Mouse (Mus musculus): Measurements from ENCODE around the gene Arl5a. TPM values are rescaled to one million over a fixed set of nuclear protein-coding genes. Genes with fewer than 3 reads are reported as not detected.
A peak's percentile ranks its signal among the peaks of the same experiment; 100 is the strongest.

Gene Arl5a
- total and polyA plus RNA-seq, 2 experiments: 18.3 to 76.1 TPM

DNA sequence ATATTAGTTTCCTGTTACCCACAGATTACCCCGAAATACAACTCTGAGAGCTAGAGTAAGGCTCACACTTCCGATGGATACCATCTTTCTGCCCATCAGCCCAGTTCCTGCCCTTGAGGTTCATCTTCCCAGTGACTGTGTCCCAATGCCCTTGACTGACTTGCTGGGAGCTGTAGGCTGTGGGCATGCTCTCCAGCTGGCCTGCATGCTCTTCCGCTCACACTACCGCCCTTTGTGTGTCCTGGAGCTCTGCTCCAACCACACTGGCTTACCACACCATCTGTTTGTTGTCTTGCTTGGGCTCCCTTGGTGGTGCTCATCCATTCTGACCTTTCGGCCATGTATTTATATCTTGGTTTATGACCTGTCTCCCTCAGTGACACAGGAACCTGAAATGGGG lies 57.0 kb downstream of the Arl5a start:
- H3K79me2 ChIP-seq (ENCODE audit: control insufficient read depth, insufficient read depth, low read length): no peaks in the 10 kb centered on the region
- 94% methylated on average over 5 of the region's 5 CpGs for WGBS
- no peaks in the 10 kb centered on the region for H3K36me3 ChIP-seq (ENCODE audit: control insufficient read depth, insufficient read depth, low read length)
- no peak for DNase-seq (ENCODE audit: extremely low read depth, low read depth, low spot score)
- no peak overlapping the region for H3K4me3 ChIP-seq (ENCODE audit: insufficient read depth, low read depth, low read length)
- H3K27me3 ChIP-seq (ENCODE audit: control insufficient read depth, insufficient read depth, low read length): no peaks in the 10 kb centered on the region
- H3K4me1 ChIP-seq (ENCODE audit: control insufficient read depth, insufficient read depth, low read length): peaks cover 11% of the 10 kb centered on the region
- no peak overlapping the region for H3K27ac ChIP-seq (replicated peaks; ENCODE audit: insufficient read depth, low read depth, low read length)
- TF ChIP-seq POLR2A (IDR thresholded peaks at IDR 0.05; ENCODE audit: extremely low read depth, insufficient read depth, low read length) (no peak), CTCF (IDR thresholded peaks at IDR 0.05; ENCODE audit: low read depth, low read length) (no peak)
- no peak overlapping the region for H3K9ac ChIP-seq (ENCODE audit: low read depth, low read length)

DNA sequence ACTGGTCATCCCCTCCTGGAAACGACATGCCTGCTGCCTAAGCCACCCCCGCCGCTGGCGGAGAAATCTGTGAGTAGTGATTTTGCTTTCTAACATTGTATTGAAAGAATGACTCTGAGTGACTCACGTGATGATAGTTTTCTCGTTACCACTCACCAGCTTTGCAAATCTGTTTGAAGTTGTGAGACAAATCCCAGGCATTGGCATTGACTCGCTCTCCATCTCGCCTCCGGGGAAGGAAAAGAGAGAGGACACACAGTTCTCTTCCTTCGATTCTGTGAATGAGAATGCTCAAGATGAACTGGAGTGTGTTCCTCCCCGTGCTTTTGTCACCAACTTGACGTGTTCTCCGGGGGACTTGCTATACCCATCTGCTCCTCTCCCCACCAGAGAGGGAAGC lies 57.5 kb downstream of the Arl5a start:
- Histone ChIP-seq H3K4me3 (ENCODE audit: insufficient read depth, low read depth, low read length) (no peak overlapping the region), H3K4me1 (ENCODE audit: control insufficient read depth, insufficient read depth, low read length) (peaks cover 10% of the 10 kb centered on the region), H3K9ac (ENCODE audit: low read depth, low read length) (no peak overlapping the region), H3K27me3 (ENCODE audit: control insufficient read depth, insufficient read depth, low read length) (no peaks in the 10 kb centered on the region), H3K36me3 (ENCODE audit: control insufficient read depth, insufficient read depth, low read length) (no peaks in the 10 kb centered on the region), H3K27ac (replicated peaks; ENCODE audit: insufficient read depth, low read depth, low read length) (no peak overlapping the region), H3K79me2 (ENCODE audit: control insufficient read depth, insufficient read depth, low read length) (no peaks in the 10 kb centered on the region)
- no peak for TF ChIP-seq POLR2A (IDR thresholded peaks at IDR 0.05; ENCODE audit: extremely low read depth, insufficient read depth, low read length)
- no peak for TF ChIP-seq CTCF (IDR thresholded peaks at IDR 0.05; ENCODE audit: low read depth, low read length)
- 70% methylated on average over 13 of the region's 13 CpGs for WGBS
- DNase-seq (ENCODE audit: extremely low read depth, low read depth, low spot score): no peak

DNA sequence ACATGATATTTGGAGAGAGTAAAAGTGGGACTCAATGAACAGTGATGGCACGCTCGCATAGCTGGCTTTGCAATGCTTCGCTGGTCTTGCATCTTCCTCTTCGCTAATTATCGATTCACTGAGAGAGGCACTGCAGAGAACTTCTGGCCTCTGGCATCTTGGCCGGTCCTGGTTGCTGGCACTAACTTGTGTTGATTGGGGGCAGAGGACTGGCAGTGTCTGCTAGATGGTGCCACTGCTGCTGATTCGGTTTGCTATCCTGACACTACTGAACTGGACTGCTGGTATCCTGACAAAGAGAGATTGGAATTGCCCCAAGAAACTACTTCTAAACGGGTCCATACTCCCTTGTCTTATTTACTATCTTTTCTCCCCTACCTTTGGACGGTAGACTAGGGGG lies 63.6 kb downstream of the Arl5a start:
- Histone ChIP-seq H3K27ac (replicated peaks; ENCODE audit: insufficient read depth, low read depth, low read length) (no peak overlapping the region), H3K4me3 (ENCODE audit: insufficient read depth, low read depth, low read length) (no peak overlapping the region), H3K9ac (ENCODE audit: low read depth, low read length) (no peak overlapping the region), H3K27me3 (ENCODE audit: control insufficient read depth, insufficient read depth, low read length) (no peaks in the 10 kb centered on the region), H3K79me2 (ENCODE audit: control insufficient read depth, insufficient read depth, low read length) (no peaks in the 10 kb centered on the region), H3K4me1 (ENCODE audit: control insufficient read depth, insufficient read depth, low read length) (no peaks in the 10 kb centered on the region), H3K36me3 (ENCODE audit: control insufficient read depth, insufficient read depth, low read length) (no peaks in the 10 kb centered on the region)
- TF ChIP-seq POLR2A (IDR thresholded peaks at IDR 0.05; ENCODE audit: extremely low read depth, insufficient read depth, low read length) (no peak), CTCF (IDR thresholded peaks at IDR 0.05; ENCODE audit: low read depth, low read length) (no peak)
- WGBS: 84% methylated on average over 9 of the region's 9 CpGs
- DNase-seq (ENCODE audit: extremely low read depth, low read depth, low spot score): peak; percentile 74

DNA sequence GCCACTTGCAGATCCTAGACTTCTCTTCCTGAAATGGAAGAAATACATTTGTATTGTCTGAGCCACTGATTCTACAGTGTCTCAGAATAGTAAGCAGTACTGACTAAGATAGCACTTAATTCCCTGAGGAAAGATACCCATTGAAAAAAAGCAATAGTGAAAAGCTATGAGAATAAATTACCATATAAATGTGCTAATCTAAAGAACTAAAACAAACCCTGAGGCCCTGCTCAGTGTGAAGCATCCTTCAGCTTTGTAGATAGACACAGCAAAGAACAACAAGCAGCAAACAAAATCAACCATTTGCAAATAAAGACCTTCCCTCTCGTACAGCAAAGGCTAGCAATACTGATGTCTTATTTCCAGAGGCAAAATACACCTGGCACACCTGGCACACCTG lies 65.0 kb downstream of the Arl5a start:
- no peak for DNase-seq (ENCODE audit: extremely low read depth, low read depth, low spot score)
- H3K9ac ChIP-seq (ENCODE audit: low read depth, low read length): no peak overlapping the region
- TF ChIP-seq CTCF (IDR thresholded peaks at IDR 0.05; ENCODE audit: low read depth, low read length) (no peak), POLR2A (IDR thresholded peaks at IDR 0.05; ENCODE audit: extremely low read depth, insufficient read depth, low read length) (no peak)
- no peak overlapping the region for H3K4me3 ChIP-seq (ENCODE audit: insufficient read depth, low read depth, low read length)
- H3K4me1 ChIP-seq (ENCODE audit: control insufficient read depth, insufficient read depth, low read length): no peaks in the 10 kb centered on the region
- 87% methylated on average over 1 of the region's 1 CpGs for WGBS
- H3K27ac ChIP-seq (replicated peaks; ENCODE audit: insufficient read depth, low read depth, low read length): no peak overlapping the region
- H3K36me3 ChIP-seq (ENCODE audit: control insufficient read depth, insufficient read depth, low read length): no peaks in the 10 kb centered on the region
- no peaks in the 10 kb centered on the region for H3K27me3 ChIP-seq (ENCODE audit: control insufficient read depth, insufficient read depth, low read length)
- H3K79me2 ChIP-seq (ENCODE audit: control insufficient read depth, insufficient read depth, low read length): no peaks in the 10 kb centered on the region

DNA sequence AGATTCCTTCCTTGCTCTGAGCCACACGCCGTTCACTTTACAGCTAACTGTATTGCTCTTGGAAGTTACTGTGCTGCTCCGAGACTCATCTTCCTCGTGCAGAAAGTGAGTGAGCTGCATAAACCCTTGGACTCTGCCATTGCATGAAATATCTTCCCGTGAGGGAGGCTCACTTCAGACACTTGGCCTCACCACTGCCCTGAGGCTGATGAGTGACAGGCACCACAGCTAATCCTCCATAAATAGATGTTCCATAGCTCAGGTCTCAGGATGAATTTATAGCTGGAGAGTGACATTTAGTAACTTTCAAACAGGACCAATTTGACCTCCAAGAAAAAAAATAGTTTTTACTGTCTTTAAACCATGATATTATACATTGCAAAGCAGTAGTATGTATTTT lies 66.5 kb downstream of the Arl5a start:
- DNase-seq (ENCODE audit: extremely low read depth, low read depth, low spot score): no peak
- WGBS: 92% methylated on average over 5 of the region's 5 CpGs
- H3K27ac ChIP-seq (replicated peaks; ENCODE audit: insufficient read depth, low read depth, low read length): no peak overlapping the region
- no peak overlapping the region for H3K9ac ChIP-seq (ENCODE audit: low read depth, low read length)
- no peaks in the 10 kb centered on the region for H3K4me1 ChIP-seq (ENCODE audit: control insufficient read depth, insufficient read depth, low read length)
- no peaks in the 10 kb centered on the region for H3K79me2 ChIP-seq (ENCODE audit: control insufficient read depth, insufficient read depth, low read length)
- no peaks in the 10 kb centered on the region for H3K27me3 ChIP-seq (ENCODE audit: control insufficient read depth, insufficient read depth, low read length)
- no peak overlapping the region for H3K4me3 ChIP-seq (ENCODE audit: insufficient read depth, low read depth, low read length)
- no peaks in the 10 kb centered on the region for H3K36me3 ChIP-seq (ENCODE audit: control insufficient read depth, insufficient read depth, low read length)
- TF ChIP-seq CTCF (IDR thresholded peaks at IDR 0.05; ENCODE audit: low read depth, low read length): no peak
- no peak for TF ChIP-seq POLR2A (IDR thresholded peaks at IDR 0.05; ENCODE audit: extremely low read depth, insufficient read depth, low read length)

DNA sequence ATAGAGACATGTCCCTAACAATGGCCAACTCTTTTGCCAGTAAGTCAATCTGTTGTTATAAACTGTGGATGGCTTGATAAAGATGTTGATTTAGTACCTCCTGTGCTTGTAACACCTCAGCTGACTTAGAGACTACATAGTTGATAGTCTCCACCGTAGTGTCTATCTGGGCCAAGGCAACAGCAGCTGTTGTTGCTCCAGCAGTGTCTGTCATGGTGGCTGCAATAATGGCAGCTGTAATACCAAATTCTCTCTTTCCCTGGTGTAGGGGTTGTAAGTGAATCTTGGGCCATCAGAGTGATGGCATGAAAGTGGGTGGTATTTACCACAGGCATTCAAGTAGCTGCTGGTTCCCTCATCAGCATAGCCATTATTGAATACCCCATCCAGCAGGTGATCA lies 73.7 kb downstream of the Arl5a start:
- H3K4me1 ChIP-seq (ENCODE audit: control insufficient read depth, insufficient read depth, low read length): no peaks in the 10 kb centered on the region
- no peaks in the 10 kb centered on the region for H3K79me2 ChIP-seq (ENCODE audit: control insufficient read depth, insufficient read depth, low read length)
- H3K9ac ChIP-seq (ENCODE audit: low read depth, low read length): no peak overlapping the region
- no peak overlapping the region for H3K4me3 ChIP-seq (ENCODE audit: insufficient read depth, low read depth, low read length)
- H3K27me3 ChIP-seq (ENCODE audit: control insufficient read depth, insufficient read depth, low read length): no peaks in the 10 kb centered on the region
- H3K27ac ChIP-seq (replicated peaks; ENCODE audit: insufficient read depth, low read depth, low read length): no peak overlapping the region
- 95% methylated on average over 1 of the region's 1 CpGs for WGBS
- TF ChIP-seq POLR2A (IDR thresholded peaks at IDR 0.05; ENCODE audit: extremely low read depth, insufficient read depth, low read length): no peak
- no peak for TF ChIP-seq CTCF (IDR thresholded peaks at IDR 0.05; ENCODE audit: low read depth, low read length)
- H3K36me3 ChIP-seq (ENCODE audit: control insufficient read depth, insufficient read depth, low read length): no peaks in the 10 kb centered on the region
- no peak for DNase-seq (ENCODE audit: extremely low read depth, low read depth, low spot score)

Other genes starting within 250 kb of the Arl5a start
- gene Neb, start 46.4 kb downstream of the Arl5a start, total RNA-seq (2014; rRNA removed): 18.7 and 22.7 TPM in 2 replicates
- gene Neb, start 46.4 kb downstream of the Arl5a start, polyA plus RNA-seq (2012; rRNA removed): 2.8 and 5.6 TPM in 2 replicates